Mouse (Mus musculus) midbrain, embryonic 14.5 days (tissue): ENCODE data around the gene Cd300lg. TPM values are rescaled to one million over a fixed set of nuclear protein-coding genes. Genes with fewer than 3 reads are reported as not detected.

Experiments used
- ATAC-seq: fragments of 200-750 bp; cut with Nextera tagmentation; 2 replicates; pipeline ENCODE4 v1.8.0; 2017; ENCODE audit warnings: moderate number of reproducible peaks, moderate library complexity; ENCODE audit not compliant: low FRiP score, low TSS enrichment
- DNase-seq: peaks from one replicate; pipeline ENCODE4 v3.0.0-alpha.2; 2015
- H3K27ac ChIP-seq: fragments of 300-500 bp; sonication (generic); replicated peaks from 2 replicates; pipeline ENCODE4 v1.5.1; 2014; ENCODE audit warnings: mild to moderate bottlenecking, low read depth, low read length, moderate library complexity
- H3K27me3 ChIP-seq: fragments of 300-500 bp; sonication (generic); 2 replicates; pipeline ENCODE4 v1.6.1; 2014; ENCODE audit warnings: low read length, control low read depth, mixed read lengths; ENCODE audit not compliant: control insufficient read depth, insufficient read depth
- H3K36me3 ChIP-seq: fragments of 300-500 bp; sonication (generic); 2 replicates; pipeline ENCODE4 v1.6.1; 2014; ENCODE audit warnings: low read length, control low read depth; ENCODE audit not compliant: control insufficient read depth, insufficient read depth
- H3K4me1 ChIP-seq: fragments of 300-500 bp; sonication (generic); 2 replicates; pipeline ENCODE4 v1.6.1; 2014; ENCODE audit warnings: mild to moderate bottlenecking, antibody characterized with exemption, low read length, control low read depth; ENCODE audit not compliant: control insufficient read depth, insufficient read depth
- H3K4me2 ChIP-seq: fragments of 300-500 bp; sonication (generic); 2 replicates; pipeline ENCODE4 v1.6.1; 2014; ENCODE audit warnings: mild to moderate bottlenecking, low read length, moderate library complexity
- H3K4me3 ChIP-seq: fragments of 300-500 bp; sonication (generic); replicated peaks from 2 replicates; pipeline ENCODE4 v1.5.1; 2014; ENCODE audit warnings: low read depth, low read length
- H3K9ac ChIP-seq: fragments of 300-500 bp; sonication (generic); replicated peaks from 2 replicates; pipeline ENCODE4 v1.6.1; 2014; ENCODE audit warnings: mild to moderate bottlenecking, low read length, moderate library complexity
- H3K9me3 ChIP-seq: fragments of 300-500 bp; sonication (generic); 2 replicates; pipeline ENCODE4 v1.6.1; 2016; ENCODE audit warnings: low read length, control low read depth, mixed read lengths; ENCODE audit not compliant: control insufficient read depth
- WGBS: fragments of 180-500 bp; shearing (Covaris S2); extraction: QIAGEN DNeasy Blood & Tissue Kit; methylation state at CpG from one replicate; pipeline ENCODE4 v1.1.7; 2014; 5-methylcytosine and 5-hydroxymethylcytosine counted together
- polyA plus RNA-seq: library from polyadenylated mRNA; unstranded; fragments of >200 nt; fragmentation: Nextera tagmentation; extraction: Ambion mirVana; gene quantifications from 2 replicates; pipeline ENCODE4 v1.2.1, GENCODE M21; 2014

The Cd300lg gene
- polyA plus RNA-seq, 1 experiment from 2014 or later, result 0.17 TPM

- DNase-seq (no peak), ATAC-seq (no peak)
- no peak overlapping the region for H3K4me3 ChIP-seq
- no peaks in the 10 kb centered on the region for H3K27me3 ChIP-seq
- 59% methylated on average over 13 of the region's 13 CpGs for WGBS
- no peaks in the 10 kb centered on the region for H3K9me3 ChIP-seq
- no peaks in the 10 kb centered on the region for H3K36me3 ChIP-seq
- H3K4me2 ChIP-seq, result no peak overlapping the region
- H3K27ac ChIP-seq, result no peak overlapping the region
- H3K4me1 ChIP-seq, result no peaks in the 10 kb centered on the region
- no peak overlapping the region for H3K9ac ChIP-seq
These were observed 1.7 kb upstream of the Cd300lg start for GRCm38 (mm10) chr11:102039487-102040137.

GRCm38 (mm10) chr11:102040138-102040524 lies 1.2 kb upstream of the Cd300lg start:
- ATAC-seq (no peak; the same call in 1 of the 2 replicates), DNase-seq (peak; percentile 90)
- H3K27ac ChIP-seq, result no peak overlapping the region
- WGBS, result 0% methylated on average over 9 of the region's 9 CpGs
- no peak overlapping the region for H3K9ac ChIP-seq
- H3K27me3 ChIP-seq, result no peaks in the 10 kb centered on the region
- H3K36me3 ChIP-seq, result no peaks in the 10 kb centered on the region
- H3K4me1 ChIP-seq, result no peaks in the 10 kb centered on the region
- no peak overlapping the region for H3K4me2 ChIP-seq
- H3K9me3 ChIP-seq, result peaks cover 2% of the 10 kb centered on the region
- H3K4me3 ChIP-seq, result no peak overlapping the region

- Histone ChIP-seq H3K27me3 (no peaks in the 10 kb centered on the region), H3K9ac (no peak overlapping the region), H3K36me3 (no peaks in the 10 kb centered on the region), H3K4me3 (no peak overlapping the region), H3K4me1 (no peaks in the 10 kb centered on the region), H3K9me3 (peaks cover 6% of the 10 kb centered on the region), H3K4me2 (no peak overlapping the region), H3K27ac (no peak overlapping the region)
- ATAC-seq, result no peak
- DNase-seq, result no peak
- 75% methylated on average over 4 of the region's 4 CpGs for WGBS
These were observed 663 bp upstream of the Cd300lg start for GRCm38 (mm10) chr11:102040646-102041045.

DNA sequence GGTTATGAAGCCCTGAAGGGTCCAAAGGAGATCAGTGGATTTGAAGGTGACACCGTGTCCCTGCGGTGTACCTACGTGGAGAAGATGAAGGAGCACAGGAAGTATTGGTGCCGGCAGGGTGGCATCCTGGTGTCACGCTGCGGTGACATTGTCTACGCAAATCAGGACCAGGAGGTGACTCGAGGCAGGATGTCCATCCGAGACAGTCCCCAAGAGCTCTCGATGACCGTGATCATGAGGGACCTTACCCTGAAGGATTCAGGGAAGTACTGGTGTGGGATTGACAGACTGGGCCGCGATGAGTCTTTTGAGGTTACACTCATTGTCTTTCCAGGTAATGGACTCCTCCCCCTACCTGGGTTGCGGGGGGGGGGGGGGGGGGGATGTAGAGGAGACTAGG lies 1.7 kb downstream of the Cd300lg start:
- no peak for ATAC-seq
- no peak overlapping the region for H3K4me2 ChIP-seq
- H3K9me3 ChIP-seq, result peaks cover 12% of the 10 kb centered on the region
- H3K36me3 ChIP-seq, result no peaks in the 10 kb centered on the region
- no peaks in the 10 kb centered on the region for H3K4me1 ChIP-seq
- no peak for DNase-seq
- H3K9ac ChIP-seq, result no peak overlapping the region
- H3K4me3 ChIP-seq, result no peak overlapping the region
- no peak overlapping the region for H3K27ac ChIP-seq
- no peaks in the 10 kb centered on the region for H3K27me3 ChIP-seq
- 93% methylated on average over 13 of the region's 14 CpGs for WGBS

GRCm38 (mm10) chr11:102043381-102043780 lies 2.1 kb downstream of the Cd300lg start:
- Histone ChIP-seq H3K27ac (no peak overlapping the region), H3K4me1 (no peaks in the 10 kb centered on the region), H3K27me3 (no peaks in the 10 kb centered on the region), H3K4me3 (no peak overlapping the region), H3K9ac (no peak overlapping the region), H3K9me3 (peaks cover 12% of the 10 kb centered on the region), H3K4me2 (no peak overlapping the region), H3K36me3 (no peaks in the 10 kb centered on the region)
- 91% methylated on average over 6 of the region's 6 CpGs for WGBS
- ATAC-seq (no peak), DNase-seq (no peak)

- Histone ChIP-seq H3K27ac (no peak overlapping the region), H3K9me3 (peaks cover 12% of the 10 kb centered on the region), H3K4me3 (no peak overlapping the region), H3K36me3 (no peaks in the 10 kb centered on the region), H3K9ac (no peak overlapping the region), H3K4me2 (no peak overlapping the region), H3K4me1 (no peaks in the 10 kb centered on the region), H3K27me3 (no peaks in the 10 kb centered on the region)
- 91% methylated on average over 7 of the region's 7 CpGs for WGBS
- no peak for ATAC-seq
- DNase-seq, result no peak
These were observed 3.4 kb downstream of the Cd300lg start for GRCm38 (mm10) chr11:102044691-102045212.

- no peak for ATAC-seq
- WGBS, result 79% methylated on average over 9 of the region's 9 CpGs
These were observed 5.3 kb downstream of the Cd300lg start for GRCm38 (mm10) chr11:102046607-102047006.

DNA sequence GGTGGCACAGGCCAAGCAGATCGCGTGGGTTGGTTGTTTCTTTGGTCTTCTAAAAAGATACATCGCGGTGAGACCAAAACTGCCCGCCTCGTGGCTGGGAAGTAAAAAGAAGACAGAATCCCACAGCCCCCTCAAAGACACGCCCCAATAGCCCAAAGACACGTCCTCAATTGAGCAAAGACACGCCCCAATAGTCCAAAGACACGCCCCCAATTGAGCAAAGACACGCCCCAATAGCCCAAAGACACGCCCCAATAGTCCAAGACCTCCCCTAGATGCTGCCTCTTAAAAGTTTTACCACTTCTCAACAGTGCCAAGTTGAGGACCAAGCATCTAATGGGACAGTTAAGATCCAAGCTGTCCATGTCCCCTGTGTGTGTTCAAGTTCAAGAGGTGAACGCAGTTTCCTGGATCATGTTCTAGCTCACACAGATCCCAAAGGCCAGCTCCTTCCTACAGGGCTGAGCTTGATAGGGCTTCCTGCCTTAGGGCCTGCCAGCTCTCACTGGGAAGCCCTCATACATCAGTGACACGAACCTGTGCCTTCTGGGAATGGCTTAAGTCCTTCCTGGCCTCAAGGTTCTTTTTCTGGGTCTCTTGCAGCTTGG lies 8.7 kb downstream of the Cd300lg start:
- Histone ChIP-seq H3K4me2 (no peak overlapping the region), H3K4me1 (no peaks in the 10 kb centered on the region), H3K4me3 (no peak overlapping the region), H3K36me3 (no peaks in the 10 kb centered on the region), H3K27me3 (no peaks in the 10 kb centered on the region), H3K9ac (no peak overlapping the region), H3K27ac (no peak overlapping the region), H3K9me3 (peaks cover 12% of the 10 kb centered on the region)
- DNase-seq (no peak), ATAC-seq (no peak)
- WGBS, result 48% methylated on average over 14 of the region's 14 CpGs

More at GRCm38 (mm10) chr11:102046607-102047006, 5.3 kb downstream of the Cd300lg start:
- no peak overlapping the region for H3K9ac ChIP-seq
- no peak overlapping the region for H3K4me2 ChIP-seq
- peaks cover 12% of the 10 kb centered on the region for H3K9me3 ChIP-seq
- no peaks in the 10 kb centered on the region for H3K4me1 ChIP-seq
- H3K27ac ChIP-seq, result no peak overlapping the region
- DNase-seq, result no peak
- no peaks in the 10 kb centered on the region for H3K27me3 ChIP-seq
- H3K4me3 ChIP-seq, result no peak overlapping the region
- H3K36me3 ChIP-seq, result no peaks in the 10 kb centered on the region

GRCm38 (mm10) chr11:102051541-102051940 lies 10.2 kb downstream of the Cd300lg start:
- no peak overlapping the region for H3K4me3 ChIP-seq
- ATAC-seq (no peak), DNase-seq (no peak)
- H3K27me3 ChIP-seq, result no peaks in the 10 kb centered on the region
- WGBS, result 79% methylated on average over 4 of the region's 4 CpGs
- no peaks in the 10 kb centered on the region for H3K36me3 ChIP-seq
- H3K9me3 ChIP-seq, result no peaks in the 10 kb centered on the region
- no peak overlapping the region for H3K27ac ChIP-seq
- no peaks in the 10 kb centered on the region for H3K4me1 ChIP-seq
- H3K9ac ChIP-seq, result no peak overlapping the region
- no peak overlapping the region for H3K4me2 ChIP-seq
